In the genomic region with DNA sequence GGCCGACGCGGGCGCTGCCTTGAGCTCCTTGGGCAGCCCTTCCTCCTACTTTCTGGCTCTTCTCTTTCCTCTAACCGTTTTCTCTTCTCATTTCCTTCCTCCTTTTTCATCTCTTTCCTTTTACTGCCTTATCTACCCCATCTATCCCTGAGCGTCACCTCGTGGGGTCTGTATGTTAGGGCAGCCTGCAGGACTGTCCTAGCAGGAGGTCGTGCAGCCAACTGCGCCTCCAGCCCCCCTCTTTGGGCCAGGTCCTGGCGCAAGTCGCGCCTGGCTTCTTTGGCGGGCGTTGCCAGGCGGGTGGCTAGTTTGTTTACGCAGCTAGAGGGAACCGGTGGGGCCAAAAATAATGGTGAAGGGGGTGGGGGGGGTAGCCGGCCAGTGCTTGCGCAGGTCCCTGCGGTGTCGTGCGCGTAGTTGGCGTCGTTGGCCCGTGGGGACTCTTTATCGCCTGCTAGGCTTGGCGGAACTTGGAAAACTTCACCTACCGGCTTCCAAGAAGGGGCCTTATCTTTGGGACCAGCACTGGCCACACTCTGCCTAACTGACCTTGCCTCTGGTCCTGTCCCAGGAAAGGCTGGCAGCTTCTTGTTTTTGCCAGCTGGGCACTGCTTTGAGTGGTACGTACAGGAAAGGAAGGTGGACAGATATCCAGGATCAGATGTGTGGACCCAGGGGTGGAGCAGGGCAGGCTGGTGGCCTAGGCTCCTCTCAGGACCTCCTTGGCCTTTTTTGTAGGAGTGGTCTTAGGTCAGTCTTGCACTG, we compare ENCODE assay signal across 9 mouse cellular contexts. TPM values are rescaled to one million over a fixed set of nuclear protein-coding genes. Genes with fewer than 3 reads are reported as not detected.
DNase-seq lines count a peak whose midpoint lies in the region; ATAC-seq lines count a peak whose summit lies in the region.
"Had no signal": no experiment of that assay in that cellular context is flagged by ENCODE, and none has a peak within 500 bp of the region (broad histone marks: within the 10 kb centered on the region; RNA-seq: fewer than 3 reads in every experiment).

No protein-coding gene starts in this region.

- peak; percentile 79 for DNase-seq in adrenal gland, postnatal 10 days
- no peak for DNase-seq in adrenal gland, adult 18-20 months (ENCODE audit: low spot score in 2 of 2)
- peak; percentile 56 for DNase-seq in adrenal gland, postnatal 25 days
- peak; percentile 71 for DNase-seq in heart, postnatal 4 days
- DNase-seq in liver, embryonic 11.5 days (ENCODE audit: low spot score) = no peak
- peak; percentile 55 to 72 for DNase-seq in natural killer cell, adult 2 months (ENCODE audit: low spot score in 2 of 2)
- no peak for DNase-seq in urinary bladder, postnatal 10 days (ENCODE audit: low spot score)

- no peaks in the 10 kb centered on the region for H3K27me3 ChIP-seq in forebrain, embryonic 13.5 days
- H3K27me3 ChIP-seq in liver, embryonic 11.5 days (replicated peaks; ENCODE audit: control insufficient read depth, insufficient read depth, low read length) = no peaks in the 10 kb centered on the region
- H3K27me3 ChIP-seq: Patski had no signal

- no peak for ATAC-seq in forebrain, embryonic 13.5 days
- peak; percentile 3; the same call in 1 of the 2 replicates for ATAC-seq in liver, embryonic 11.5 days (replicated peaks; ENCODE audit: low FRiP score)
- ATAC-seq: Patski had no signal

- H3K27ac ChIP-seq in forebrain, embryonic 13.5 days = no peak overlapping the region; the same call in 1 of the 2 replicates
- peak overlapping the region; percentile 87 for H3K27ac ChIP-seq in liver, embryonic 11.5 days (ENCODE audit: low read depth, low read length)

- H3K4me2 ChIP-seq in forebrain, embryonic 13.5 days = peak overlapping the region; percentile 99
- H3K4me2 ChIP-seq in liver, embryonic 11.5 days = peak overlapping the region; percentile 96

- H3K9me3 ChIP-seq in forebrain, embryonic 13.5 days (replicated peaks) = no peaks in the 10 kb centered on the region
- H3K9me3 ChIP-seq in liver, embryonic 11.5 days (ENCODE audit: control insufficient read depth, low read length) = no peaks in the 10 kb centered on the region

- H3K9ac ChIP-seq in forebrain, embryonic 13.5 days = peak overlapping the region; percentile 90
- H3K9ac ChIP-seq in liver, embryonic 11.5 days (ENCODE audit: low read depth, low read length) = peak overlapping the region; percentile 99

- H3K4me1 ChIP-seq in forebrain, embryonic 13.5 days = peaks cover 50% of the 10 kb centered on the region
- H3K4me1 ChIP-seq in liver, embryonic 11.5 days (replicated peaks; ENCODE audit: control insufficient read depth, insufficient read depth, low read length) = peaks cover 35% of the 10 kb centered on the region

- peak overlapping the region; percentile 77 for H3K4me3 ChIP-seq in forebrain, embryonic 13.5 days
- H3K4me3 ChIP-seq in liver, embryonic 11.5 days (ENCODE audit: low read depth, low read length) = peak overlapping the region; percentile 97

- peaks cover 45% of the 10 kb centered on the region for H3K36me3 ChIP-seq in forebrain, embryonic 13.5 days (ENCODE audit: poor library complexity, severe bottlenecking)
- peaks cover 24% of the 10 kb centered on the region for H3K36me3 ChIP-seq in liver, embryonic 11.5 days (ENCODE audit: control insufficient read depth, insufficient read depth, low read length)

- WGBS in forebrain, embryonic 13.5 days = 4% methylated on average over 30 of the region's 30 CpGs
- 2% methylated on average over 30 of the region's 30 CpGs for WGBS in liver, embryonic 11.5 days

RNA-seq across cellular contexts. Expression of a gene that starts 1.5 kb away (rescaled TPM):
- 100 to 1,000 TPM; 133 to 151 TPM for total RNA-seq in adrenal gland, postnatal 10 days (2021)
- total RNA-seq in adrenal gland, adult 18-20 months (2021) = 100 to 1,000 TPM; 154 to 158 TPM
- 154 TPM in 2 replicates for total RNA-seq in adrenal gland, postnatal 25 days (2021)
- polyA plus RNA-seq in forebrain, embryonic 13.5 days (2015; fragmentation: Nextera tagmentation; extraction: Ambion mirVana) = 20.7 and 21.6 TPM in 2 replicates
- total RNA-seq in heart, postnatal 4 days (2021) = 10 to 100 TPM; 98.7 to 99.9 TPM
- 25.1 and 33.5 TPM in 2 replicates for polyA plus RNA-seq in liver, embryonic 11.5 days (2014; fragmentation: Nextera tagmentation; extraction: Ambion mirVana)

RNA-seq across cellular contexts. Expression of a gene that starts 11.7 kb away (rescaled TPM):
- 10 to 100 TPM; 37.5 to 55.7 TPM for total RNA-seq in adrenal gland, postnatal 10 days (2021)
- 10 to 100 TPM; 31.0 to 41.4 TPM for total RNA-seq in adrenal gland, adult 18-20 months (2021)
- 66.1 and 73.2 TPM in 2 replicates for total RNA-seq in adrenal gland, postnatal 25 days (2021)
- 11.6 and 13.6 TPM in 2 replicates for polyA plus RNA-seq in forebrain, embryonic 13.5 days (2015; fragmentation: Nextera tagmentation; extraction: Ambion mirVana)
- total RNA-seq in heart, postnatal 4 days (2021) = 10 to 100 TPM; 19.0 to 19.4 TPM
- polyA plus RNA-seq in liver, embryonic 11.5 days (2014; fragmentation: Nextera tagmentation; extraction: Ambion mirVana) = 17.7 and 19.2 TPM in 2 replicates

RNA-seq across cellular contexts. Expression of a gene that starts 21.3 kb away (rescaled TPM):
- 100 to 1,000 TPM; 982 to 996 TPM for total RNA-seq in adrenal gland, postnatal 10 days (2021)
- total RNA-seq in adrenal gland, adult 18-20 months (2021) = 1,000 to 10,000 TPM in 1 of 2 experiments, 100 to 1,000 TPM in 1; 593 to 1,133 TPM
- 460 and 592 TPM in 2 replicates for total RNA-seq in adrenal gland, postnatal 25 days (2021)
- polyA plus RNA-seq in forebrain, embryonic 13.5 days (2015; fragmentation: Nextera tagmentation; extraction: Ambion mirVana) = 454 and 459 TPM in 2 replicates
- 1,000 to 10,000 TPM in 1 of 2 experiments, 100 to 1,000 TPM in 1; 966 to 1,003 TPM for total RNA-seq in heart, postnatal 4 days (2021)
- polyA plus RNA-seq in liver, embryonic 11.5 days (2014; fragmentation: Nextera tagmentation; extraction: Ambion mirVana) = 482 and 514 TPM in 2 replicates

RNA-seq across cellular contexts. Expression of a gene that starts 23.5 kb away (rescaled TPM):
- total RNA-seq in adrenal gland, postnatal 10 days (2021) = 10 to 100 TPM; 41.6 to 65.6 TPM
- total RNA-seq in adrenal gland, adult 18-20 months (2021) = 100 to 1,000 TPM; 129 to 266 TPM
- 45.4 and 67.9 TPM in 2 replicates for total RNA-seq in adrenal gland, postnatal 25 days (2021)
- polyA plus RNA-seq in forebrain, embryonic 13.5 days (2015; fragmentation: Nextera tagmentation; extraction: Ambion mirVana) = 21.2 and 26.8 TPM in 2 replicates
- 1 to 10 TPM; 3.7 to 5.1 TPM for total RNA-seq in heart, postnatal 4 days (2021)
- polyA plus RNA-seq in liver, embryonic 11.5 days (2014; fragmentation: Nextera tagmentation; extraction: Ambion mirVana) = 2.8 and 3.1 TPM in 2 replicates

RNA-seq across cellular contexts. Expression of a gene that starts 31.0 kb away (rescaled TPM):
- total RNA-seq in adrenal gland, postnatal 10 days (2021) = 100 to 1,000 TPM; 106 to 127 TPM
- total RNA-seq in adrenal gland, adult 18-20 months (2021) = 10 to 100 TPM; 64.8 to 82.0 TPM
- total RNA-seq in adrenal gland, postnatal 25 days (2021) = 74.1 and 97.4 TPM in 2 replicates
- 35.1 and 37.9 TPM in 2 replicates for polyA plus RNA-seq in forebrain, embryonic 13.5 days (2015; fragmentation: Nextera tagmentation; extraction: Ambion mirVana)
- total RNA-seq in heart, postnatal 4 days (2021) = 100 to 1,000 TPM; 145 to 163 TPM
- 19.2 and 20.1 TPM in 2 replicates for polyA plus RNA-seq in liver, embryonic 11.5 days (2014; fragmentation: Nextera tagmentation; extraction: Ambion mirVana)

Comparison
In these comparisons a context has a peak if more than half of its experiments do, and no peak if none do; other contexts are left out.
1. DNase-seq: peak in adrenal gland, postnatal 10 days (single experiment), adrenal gland, postnatal 25 days (single experiment), heart, postnatal 4 days (single experiment) and natural killer cell, adult 2 months (2 of 2); none in adrenal gland, adult 18-20 months (0 of 2), liver, embryonic 11.5 days (single experiment) and urinary bladder, postnatal 10 days (single experiment).